Mouse (Mus musculus): ENCODE measurements around the gene Herc3.

GRCm38 (mm10) chr6:58913971-58914370, 82.7 kb downstream of the Herc3 start:
- TF ChIP-seq CTCF (conservative IDR thresholded peaks at IDR 0.05; ENCODE audit: low read length) (no peak), NANOG (IDR thresholded peaks at IDR 0.05; ENCODE audit: borderline replicate concordance, low read length) (no peak), POU5F1 (IDR thresholded peaks at IDR 0.05; ENCODE audit: borderline replicate concordance, low read length) (no peak)
